Mouse (Mus musculus): ENCODE data around the gene Add2. TPM values are rescaled to one million over a fixed set of nuclear protein-coding genes. Genes with fewer than 3 reads are reported as not detected.

The Add2 gene
- polyA plus RNA-seq, 1 experiment from 2014 or later = 127 TPM

GRCm38 (mm10) chr6:86086851-86087571 lies 58.5 kb downstream of the Add2 start:
- H3K36me3 ChIP-seq = peaks cover 35% of the 10 kb centered on the region
- H3K9ac ChIP-seq (replicated peaks) = no peak overlapping the region
- H3K4me3 ChIP-seq = no peak overlapping the region
- WGBS = 78% methylated on average over 9 of the region's 9 CpGs
- ATAC-seq (ENCODE audit: low FRiP score, low read depth) = no peak
- H3K27ac ChIP-seq (replicated peaks) = no peak overlapping the region
- H3K4me1 ChIP-seq = no peaks in the 10 kb centered on the region
- H3K9me3 ChIP-seq = no peaks in the 10 kb centered on the region
- no peaks in the 10 kb centered on the region for H3K27me3 ChIP-seq
- H3K4me2 ChIP-seq (replicated peaks) = no peak overlapping the region

- H3K4me3 ChIP-seq = no peak overlapping the region
- ATAC-seq (ENCODE audit: low FRiP score, low read depth) = no peak
- H3K9ac ChIP-seq (replicated peaks) = no peak overlapping the region
- no peak overlapping the region for H3K27ac ChIP-seq (replicated peaks)
- WGBS = 35% methylated on average over 3 of the region's 3 CpGs
- no peaks in the 10 kb centered on the region for H3K9me3 ChIP-seq
- H3K27me3 ChIP-seq = no peaks in the 10 kb centered on the region
- no peaks in the 10 kb centered on the region for H3K4me1 ChIP-seq
- no peak overlapping the region for H3K4me2 ChIP-seq (replicated peaks)
- H3K36me3 ChIP-seq = peaks cover 42% of the 10 kb centered on the region
Observed at GRCm38 (mm10) chr6:86087813-86088212, 59.3 kb downstream of the Add2 start.

GRCm38 (mm10) chr6:86094202-86094838 lies 65.8 kb downstream of the Add2 start:
- no peaks in the 10 kb centered on the region for H3K27me3 ChIP-seq
- no peaks in the 10 kb centered on the region for H3K9me3 ChIP-seq
- no peak for ATAC-seq (ENCODE audit: low FRiP score, low read depth)
- H3K36me3 ChIP-seq = peaks cover 36% of the 10 kb centered on the region
- H3K4me2 ChIP-seq (replicated peaks) = no peak overlapping the region
- no peak overlapping the region for H3K4me3 ChIP-seq
- peaks cover 11% of the 10 kb centered on the region for H3K4me1 ChIP-seq
- no peak overlapping the region for H3K9ac ChIP-seq (replicated peaks)
- 79% methylated on average over 9 of the region's 10 CpGs for WGBS
- H3K27ac ChIP-seq (replicated peaks) = no peak overlapping the region

- no peak for ATAC-seq (ENCODE audit: low FRiP score, low read depth)
- peaks cover 36% of the 10 kb centered on the region for H3K36me3 ChIP-seq
- WGBS = 91% methylated on average over 5 of the region's 5 CpGs
Observed at GRCm38 (mm10) chr6:86095518-86095917, 67.0 kb downstream of the Add2 start.

GRCm38 (mm10) chr6:86096733-86097132 lies 68.3 kb downstream of the Add2 start:
- no peaks in the 10 kb centered on the region for H3K27me3 ChIP-seq
- peaks cover 11% of the 10 kb centered on the region for H3K4me1 ChIP-seq
- ATAC-seq (ENCODE audit: low FRiP score, low read depth) = no peak
- no peaks in the 10 kb centered on the region for H3K9me3 ChIP-seq
- H3K27ac ChIP-seq (replicated peaks) = no peak overlapping the region
- WGBS = 94% methylated on average over 10 of the region's 10 CpGs
- no peak overlapping the region for H3K9ac ChIP-seq (replicated peaks)
- H3K36me3 ChIP-seq = peaks cover 47% of the 10 kb centered on the region
- H3K4me3 ChIP-seq = no peak overlapping the region
- H3K4me2 ChIP-seq (replicated peaks) = no peak overlapping the region

More at GRCm38 (mm10) chr6:86095518-86095917, 67.0 kb downstream of the Add2 start:
- no peak overlapping the region for H3K27ac ChIP-seq (replicated peaks)
- H3K9me3 ChIP-seq = no peaks in the 10 kb centered on the region
- peaks cover 11% of the 10 kb centered on the region for H3K4me1 ChIP-seq
- no peak overlapping the region for H3K9ac ChIP-seq (replicated peaks)
- no peaks in the 10 kb centered on the region for H3K27me3 ChIP-seq
- no peak overlapping the region for H3K4me3 ChIP-seq
- no peak overlapping the region for H3K4me2 ChIP-seq (replicated peaks)

GRCm38 (mm10) chr6:86097155-86097554 lies 68.7 kb downstream of the Add2 start:
- no peak overlapping the region for H3K4me3 ChIP-seq
- peaks cover 11% of the 10 kb centered on the region for H3K4me1 ChIP-seq
- H3K9ac ChIP-seq (replicated peaks) = no peak overlapping the region
- no peak for ATAC-seq (ENCODE audit: low FRiP score, low read depth)
- no peaks in the 10 kb centered on the region for H3K9me3 ChIP-seq
- peaks cover 48% of the 10 kb centered on the region for H3K36me3 ChIP-seq
- no peaks in the 10 kb centered on the region for H3K27me3 ChIP-seq
- no peak overlapping the region for H3K27ac ChIP-seq (replicated peaks)
- WGBS = 73% methylated on average over 4 of the region's 4 CpGs
- H3K4me2 ChIP-seq (replicated peaks) = no peak overlapping the region

GRCm38 (mm10) chr6:86099003-86099402 lies 70.5 kb downstream of the Add2 start:
- Histone ChIP-seq H3K9ac (replicated peaks) (no peak overlapping the region), H3K4me1 (peaks cover 20% of the 10 kb centered on the region), H3K4me3 (no peak overlapping the region), H3K4me2 (replicated peaks) (no peak overlapping the region), H3K36me3 (peaks cover 51% of the 10 kb centered on the region), H3K27ac (replicated peaks) (no peak overlapping the region), H3K9me3 (no peaks in the 10 kb centered on the region), H3K27me3 (no peaks in the 10 kb centered on the region)
- 86% methylated on average over 4 of the region's 4 CpGs for WGBS
- no peak for ATAC-seq (ENCODE audit: low FRiP score, low read depth)

- H3K4me1 ChIP-seq = peaks cover 20% of the 10 kb centered on the region
- 71% methylated on average over 5 of the region's 5 CpGs for WGBS
- H3K4me3 ChIP-seq = no peak overlapping the region
- H3K27ac ChIP-seq (replicated peaks) = no peak overlapping the region
- H3K36me3 ChIP-seq = peaks cover 74% of the 10 kb centered on the region
- no peaks in the 10 kb centered on the region for H3K27me3 ChIP-seq
- no peaks in the 10 kb centered on the region for H3K9me3 ChIP-seq
- H3K9ac ChIP-seq (replicated peaks) = no peak overlapping the region
- ATAC-seq (ENCODE audit: low FRiP score, low read depth) = no peak
- H3K4me2 ChIP-seq (replicated peaks) = no peak overlapping the region
Observed at GRCm38 (mm10) chr6:86101451-86101850, 73.0 kb downstream of the Add2 start.

- no peak overlapping the region for H3K9ac ChIP-seq (replicated peaks)
- H3K27ac ChIP-seq (replicated peaks) = peak overlapping the region; percentile 39; the same call in 1 of the 2 replicates
- no peak overlapping the region for H3K4me2 ChIP-seq (replicated peaks)
- no peak for ATAC-seq (ENCODE audit: low FRiP score, low read depth)
- WGBS = 86% methylated on average over 5 of the region's 5 CpGs
- H3K9me3 ChIP-seq = no peaks in the 10 kb centered on the region
- peaks cover 18% of the 10 kb centered on the region for H3K4me1 ChIP-seq
- no peak overlapping the region for H3K4me3 ChIP-seq
- H3K36me3 ChIP-seq = peaks cover 79% of the 10 kb centered on the region
- no peaks in the 10 kb centered on the region for H3K27me3 ChIP-seq
Observed at GRCm38 (mm10) chr6:86102874-86103273, 74.4 kb downstream of the Add2 start.

- H3K9me3 ChIP-seq = no peaks in the 10 kb centered on the region
- H3K27ac ChIP-seq (replicated peaks) = no peak overlapping the region
- peaks cover 79% of the 10 kb centered on the region for H3K36me3 ChIP-seq
- no peak overlapping the region for H3K4me3 ChIP-seq
- H3K27me3 ChIP-seq = no peaks in the 10 kb centered on the region
- WGBS = 80% methylated on average over 4 of the region's 4 CpGs
- H3K4me1 ChIP-seq = peaks cover 10% of the 10 kb centered on the region; the same call in 1 of the 2 replicates
- ATAC-seq (ENCODE audit: low FRiP score, low read depth) = no peak
- no peak overlapping the region for H3K4me2 ChIP-seq (replicated peaks)
- 0 out of 2 replicates have a peak overlapping the region, but pooled peaks have one; percentile 6 for H3K9ac ChIP-seq (replicated peaks)
Observed at GRCm38 (mm10) chr6:86103614-86104013, 75.1 kb downstream of the Add2 start.

- no peaks in the 10 kb centered on the region for H3K9me3 ChIP-seq
- no peak for ATAC-seq (ENCODE audit: low FRiP score, low read depth)
- H3K9ac ChIP-seq (replicated peaks) = no peak overlapping the region
- no peaks in the 10 kb centered on the region for H3K27me3 ChIP-seq
- no peak overlapping the region for H3K4me3 ChIP-seq
- H3K4me1 ChIP-seq = 0 out of 2 replicates have a peak, but pooled peaks cover 9% of the 10 kb centered on the region
- H3K27ac ChIP-seq (replicated peaks) = no peak overlapping the region
- WGBS = 70% methylated on average over 4 of the region's 4 CpGs
- H3K36me3 ChIP-seq = peaks cover 88% of the 10 kb centered on the region
- H3K4me2 ChIP-seq (replicated peaks) = no peak overlapping the region
Observed at GRCm38 (mm10) chr6:86104719-86105118, 76.2 kb downstream of the Add2 start.

GRCm38 (mm10) chr6:86106045-86106444 lies 77.6 kb downstream of the Add2 start:
- no peak overlapping the region for H3K9ac ChIP-seq (replicated peaks)
- no peaks in the 10 kb centered on the region for H3K9me3 ChIP-seq
- no peak overlapping the region for H3K4me2 ChIP-seq (replicated peaks)
- WGBS = 87% methylated on average over 12 of the region's 12 CpGs
- ATAC-seq (ENCODE audit: low FRiP score, low read depth) = no peak
- H3K36me3 ChIP-seq = peaks cover 98% of the 10 kb centered on the region
- no peak overlapping the region for H3K4me3 ChIP-seq
- H3K4me1 ChIP-seq = 0 out of 2 replicates have a peak, but pooled peaks cover 9% of the 10 kb centered on the region
- H3K27me3 ChIP-seq = no peaks in the 10 kb centered on the region
- no peak overlapping the region for H3K27ac ChIP-seq (replicated peaks)
